Mouse (Mus musculus) neural tube, embryonic 12.5 days (tissue): Measurements from ENCODE around the gene Tpm1. TPM values are rescaled to one million over a fixed set of nuclear protein-coding genes. Genes with fewer than 3 reads are reported as not detected.

Experiments
- ATAC-seq: fragments of 200-750 bp; cut with Nextera tagmentation; 2 replicates; pipeline ENCODE4 v1.8.0; 2017; ENCODE audit warnings: low read depth, mild to moderate bottlenecking, moderate TSS enrichment, moderate library complexity; ENCODE audit not compliant: low FRiP score
- H3K27ac ChIP-seq: fragments of 300-500 bp; sonication (generic); 2 replicates; pipeline ENCODE4 v1.5.1; 2016
- H3K27me3 ChIP-seq: fragments of 300-500 bp; sonication (generic); replicated peaks from 2 replicates; pipeline ENCODE4 v1.6.1; 2016; ENCODE audit warnings: mild to moderate bottlenecking
- H3K36me3 ChIP-seq: fragments of 300-500 bp; sonication (generic); 2 replicates; pipeline ENCODE4 v1.6.1; 2016; ENCODE audit warnings: mild to moderate bottlenecking
- H3K4me1 ChIP-seq: fragments of 300-500 bp; sonication (generic); 2 replicates; pipeline ENCODE4 v1.6.1; 2016
- H3K4me2 ChIP-seq: fragments of 300-500 bp; sonication (generic); replicated peaks from 2 replicates; pipeline ENCODE4 v1.6.1; 2016; ENCODE audit warnings: mild to moderate bottlenecking
- H3K4me3 ChIP-seq: fragments of 300-500 bp; sonication (generic); 2 replicates; pipeline ENCODE4 v1.5.1; 2016
- H3K9ac ChIP-seq: fragments of 300-500 bp; sonication (generic); 2 replicates; pipeline ENCODE4 v1.6.1; 2016; ENCODE audit warnings: mild to moderate bottlenecking
- H3K9me3 ChIP-seq: fragments of 300-500 bp; sonication (generic); 2 replicates; pipeline ENCODE4 v1.6.1; 2016; ENCODE audit warnings: mild to moderate bottlenecking
- WGBS: fragments of 180-500 bp; shearing (Covaris S2); methylation state at CpG from one replicate; pipeline ENCODE4 v1.1.7; 2016; 5-methylcytosine and 5-hydroxymethylcytosine counted together
- polyA plus RNA-seq: library from polyadenylated mRNA; unstranded; fragments of >200 nt; fragmentation: Nextera tagmentation; extraction: Ambion mirVana; gene quantifications from 2 replicates; pipeline ENCODE4 v1.2.1, GENCODE M21; 2016

Gene Tpm1
- polyA plus RNA-seq, 1 experiment from 2014 or later, result 300 TPM

GRCm38 (mm10) chr9:67071103-67071502 lies 21.9 kb upstream of the Tpm1 start:
- ATAC-seq, result no peak
- WGBS, result 46% methylated on average over 6 of the region's 6 CpGs
- no peaks in the 10 kb centered on the region for H3K36me3 ChIP-seq
- H3K4me1 ChIP-seq, result no peaks in the 10 kb centered on the region; the same call in 1 of the 2 replicates
- H3K4me3 ChIP-seq, result no peak overlapping the region
- no peak overlapping the region for H3K9ac ChIP-seq
- H3K4me2 ChIP-seq, result no peak overlapping the region
- H3K27ac ChIP-seq, result no peak overlapping the region
- no peaks in the 10 kb centered on the region for H3K27me3 ChIP-seq
- no peaks in the 10 kb centered on the region for H3K9me3 ChIP-seq

GRCm38 (mm10) chr9:67066616-67067015 lies 17.4 kb upstream of the Tpm1 start:
- Histone ChIP-seq H3K27ac (no peak overlapping the region), H3K36me3 (no peaks in the 10 kb centered on the region), H3K9ac (no peak overlapping the region), H3K27me3 (no peaks in the 10 kb centered on the region), H3K4me3 (no peak overlapping the region), H3K9me3 (no peaks in the 10 kb centered on the region), H3K4me2 (no peak overlapping the region), H3K4me1 (no peaks in the 10 kb centered on the region; the same call in 1 of the 2 replicates)
- no peak for ATAC-seq
- 92% methylated on average over 6 of the region's 6 CpGs for WGBS

- Histone ChIP-seq H3K27ac (no peak overlapping the region), H3K9me3 (no peaks in the 10 kb centered on the region), H3K36me3 (no peaks in the 10 kb centered on the region), H3K9ac (no peak overlapping the region), H3K27me3 (no peaks in the 10 kb centered on the region), H3K4me1 (no peaks in the 10 kb centered on the region), H3K4me3 (no peak overlapping the region), H3K4me2 (no peak overlapping the region)
- ATAC-seq, result no peak
- 76% methylated on average over 12 of the region's 12 CpGs for WGBS
Measured at GRCm38 (mm10) chr9:67059714-67060113, 10.5 kb upstream of the Tpm1 start.

- H3K27ac ChIP-seq, result no peak overlapping the region
- no peak overlapping the region for H3K9ac ChIP-seq
- WGBS, result 82% methylated on average over 6 of the region's 6 CpGs
- no peak overlapping the region for H3K4me3 ChIP-seq
- H3K4me1 ChIP-seq, result no peaks in the 10 kb centered on the region
- H3K27me3 ChIP-seq, result no peaks in the 10 kb centered on the region
- H3K9me3 ChIP-seq, result no peaks in the 10 kb centered on the region
- no peaks in the 10 kb centered on the region for H3K36me3 ChIP-seq
- H3K4me2 ChIP-seq, result no peak overlapping the region
- ATAC-seq, result no peak
Measured at GRCm38 (mm10) chr9:67058366-67058765, 9.2 kb upstream of the Tpm1 start.

GRCm38 (mm10) chr9:67050736-67051337 lies 1.6 kb upstream of the Tpm1 start:
- no peak overlapping the region for H3K27ac ChIP-seq
- no peaks in the 10 kb centered on the region for H3K9me3 ChIP-seq
- ATAC-seq, result no peak
- no peak overlapping the region for H3K4me3 ChIP-seq
- WGBS, result 83% methylated on average over 6 of the region's 6 CpGs
- no peaks in the 10 kb centered on the region for H3K36me3 ChIP-seq
- peaks cover 30% of the 10 kb centered on the region for H3K4me1 ChIP-seq
- H3K9ac ChIP-seq, result no peak overlapping the region
- peaks cover 33% of the 10 kb centered on the region for H3K27me3 ChIP-seq
- no peak overlapping the region for H3K4me2 ChIP-seq

- H3K27me3 ChIP-seq, result peaks cover 33% of the 10 kb centered on the region
- H3K27ac ChIP-seq, result no peak overlapping the region
- 19% methylated on average over 7 of the region's 7 CpGs for WGBS
- ATAC-seq, result no peak
- H3K4me3 ChIP-seq, result peak overlapping the region; percentile 46; the same call in 1 of the 2 replicates
- no peak overlapping the region for H3K9ac ChIP-seq
- H3K9me3 ChIP-seq, result no peaks in the 10 kb centered on the region
- no peaks in the 10 kb centered on the region for H3K36me3 ChIP-seq
- peaks cover 30% of the 10 kb centered on the region for H3K4me1 ChIP-seq
- peak overlapping the region; percentile 88 for H3K4me2 ChIP-seq
Measured at GRCm38 (mm10) chr9:67049836-67050235, 630 bp upstream of the Tpm1 start.

- H3K36me3 ChIP-seq, result no peaks in the 10 kb centered on the region
- peaks cover 30% of the 10 kb centered on the region for H3K4me1 ChIP-seq
- peak overlapping the region; percentile 68 for H3K9ac ChIP-seq
- peak overlapping the region; percentile 88 for H3K4me2 ChIP-seq
- peaks cover 33% of the 10 kb centered on the region for H3K27me3 ChIP-seq
- no peaks in the 10 kb centered on the region for H3K9me3 ChIP-seq
- no peak for ATAC-seq
- no peak overlapping the region for H3K27ac ChIP-seq
- WGBS, result under 1% methylated on average over 25 of the region's 26 CpGs
- peak overlapping the region; percentile 46 for H3K4me3 ChIP-seq
Measured at GRCm38 (mm10) chr9:67048483-67049085, 622 bp downstream of the Tpm1 start.

GRCm38 (mm10) chr9:67047606-67048482 lies 1.4 kb downstream of the Tpm1 start:
- Histone ChIP-seq H3K27ac (no peak overlapping the region), H3K9ac (peak overlapping the region; percentile 68), H3K4me2 (peak overlapping the region; percentile 88), H3K36me3 (no peaks in the 10 kb centered on the region), H3K9me3 (no peaks in the 10 kb centered on the region), H3K27me3 (peaks cover 33% of the 10 kb centered on the region), H3K4me3 (peak overlapping the region; percentile 46), H3K4me1 (peaks cover 32% of the 10 kb centered on the region)
- WGBS, result under 1% methylated on average over 49 of the region's 50 CpGs
- no peak for ATAC-seq

GRCm38 (mm10) chr9:67046881-67047605 lies 2.2 kb downstream of the Tpm1 start:
- no peaks in the 10 kb centered on the region for H3K9me3 ChIP-seq
- peaks cover 33% of the 10 kb centered on the region for H3K27me3 ChIP-seq
- H3K36me3 ChIP-seq, result no peaks in the 10 kb centered on the region
- 6% methylated on average over 15 of the region's 15 CpGs for WGBS
- H3K27ac ChIP-seq, result no peak overlapping the region
- no peak for ATAC-seq
- H3K4me2 ChIP-seq, result peak overlapping the region; percentile 88
- H3K4me1 ChIP-seq, result peaks cover 40% of the 10 kb centered on the region
- H3K9ac ChIP-seq, result peak overlapping the region; percentile 68; the same call in 1 of the 2 replicates
- H3K4me3 ChIP-seq, result peak overlapping the region; percentile 46

GRCm38 (mm10) chr9:67045966-67046602 lies 3.1 kb downstream of the Tpm1 start:
- Histone ChIP-seq H3K27ac (no peak overlapping the region), H3K4me2 (0 out of 2 replicates have a peak overlapping the region, but pooled peaks have one; percentile 88), H3K36me3 (no peaks in the 10 kb centered on the region), H3K4me1 (peaks cover 48% of the 10 kb centered on the region), H3K9ac (no peak overlapping the region), H3K27me3 (peaks cover 33% of the 10 kb centered on the region), H3K4me3 (no peak overlapping the region), H3K9me3 (no peaks in the 10 kb centered on the region)
- 12% methylated on average over 5 of the region's 5 CpGs for WGBS
- no peak for ATAC-seq

GRCm38 (mm10) chr9:67045306-67045675 lies 3.9 kb downstream of the Tpm1 start:
- Histone ChIP-seq H3K4me3 (no peak overlapping the region), H3K4me2 (no peak overlapping the region), H3K9ac (no peak overlapping the region), H3K36me3 (no peaks in the 10 kb centered on the region), H3K4me1 (peaks cover 53% of the 10 kb centered on the region), H3K9me3 (no peaks in the 10 kb centered on the region), H3K27ac (no peak overlapping the region), H3K27me3 (peaks cover 33% of the 10 kb centered on the region)
- 43% methylated on average over 4 of the region's 4 CpGs for WGBS
- no peak for ATAC-seq
